Mouse (Mus musculus) spleen, adult 2 months (tissue): ENCODE results near the gene Ston2.

Experiments
- CTCF ChIP-seq: fragments of 200-500 bp; IDR thresholded peaks from 2 replicates; pipeline ENCODE4 v1.5.1; 2011; ENCODE audit warnings: mild to moderate bottlenecking, inconsistent platforms; ENCODE audit not compliant: insufficient read depth, insufficient read length, insufficient replicate concordance; ENCODE audit errors: extremely low read depth
- POLR2A ChIP-seq: fragments of 200-500 bp; IDR thresholded peaks from 2 replicates; pipeline ENCODE4 v1.6.1; 2011; ENCODE audit warnings: low read depth, low read length, inconsistent platforms

- TF ChIP-seq CTCF, result no peak
- no peak for TF ChIP-seq POLR2A
Measured at GRCm38 (mm10) chr12:91609425-91609824, 178.8 kb downstream of the Ston2 start.
